Mouse (Mus musculus) CH12.LX (cell line): ENCODE measurements around the gene Msmp. TPM values are rescaled to one million over a fixed set of nuclear protein-coding genes. Genes with fewer than 3 reads are reported as not detected.

Source experiments
- DNase-seq: peaks from one replicate; pipeline ENCODE4 v3.0.0-alpha.2; 2013; ENCODE audit errors: extremely low read depth
- H3K27ac ChIP-seq: 2 replicates; pipeline ENCODE4 v1.5.1; 2012; ENCODE audit warnings: low read depth, mild to moderate bottlenecking, control low read depth, moderate library complexity; ENCODE audit not compliant: insufficient read depth
- H3K27me3 ChIP-seq: replicated peaks from 2 replicates; pipeline ENCODE3; 2012; ENCODE audit warnings: inconsistent platforms
- H3K36me3 ChIP-seq, 2 experiments: replicated peaks in 1 of 2; 2 replicates each; pipeline versions ENCODE3 to v1.6.1; 2012; ENCODE audit warnings: inconsistent platforms in 1 of 2, low read length in 1 of 2, mild to moderate bottlenecking in 1 of 2, mixed read lengths in 1 of 2, moderate library complexity in 1 of 2; ENCODE audit not compliant: control insufficient read depth in 1 of 2, insufficient read depth in 1 of 2
- H3K4me1 ChIP-seq, 2 experiments: 2 replicates each; pipeline ENCODE4 v1.6.1; 2012; ENCODE audit warnings: inconsistent platforms in 1 of 2, moderate library complexity in 1 of 2; ENCODE audit not compliant: insufficient read depth in 2 of 2, control insufficient read depth in 1 of 2
- H3K4me2 ChIP-seq: 2 replicates; pipeline ENCODE4 v1.6.1; 2012; ENCODE audit warnings: low read depth, mild to moderate bottlenecking, control low read depth; ENCODE audit not compliant: poor library complexity, insufficient read depth, severe bottlenecking
- H3K4me3 ChIP-seq, 3 experiments: fragments of 150-350 bp in 1 of 3; sonication (generic) in 1 of 3; replicated peaks in 1 of 3; 2 replicates each; pipeline versions ENCODE3 to v1.5.1; 2011 to 2012; ENCODE audit warnings: low read depth in 2 of 3, low read length in 2 of 3, mild to moderate bottlenecking in 2 of 3, moderate library complexity in 2 of 3, control low read depth in 1 of 3, improper control_type of control experiment in 1 of 3, inconsistent platforms in 1 of 3, mixed read lengths in 1 of 3; ENCODE audit not compliant: poor library complexity in 1 of 3
- H3K79me2 ChIP-seq: replicated peaks from 2 replicates; pipeline ENCODE4 v1.6.1; 2012; ENCODE audit warnings: mild to moderate bottlenecking, moderate library complexity; ENCODE audit not compliant: control insufficient read depth, poor library complexity, insufficient read depth, severe bottlenecking; ENCODE audit errors: extremely low read depth
- H3K9ac ChIP-seq: 2 replicates; pipeline ENCODE4 v1.6.1; 2012; ENCODE audit warnings: low read depth, mild to moderate bottlenecking, control low read depth, moderate library complexity; ENCODE audit not compliant: insufficient read depth
- H3K9me3 ChIP-seq: replicated peaks from 2 replicates; pipeline ENCODE3; 2012; ENCODE audit warnings: low read length, inconsistent platforms, mixed read lengths
- E2F4 ChIP-seq: IDR thresholded peaks from 2 replicates; pipeline ENCODE4 v1.6.1; 2011; ENCODE audit warnings: low read depth, low read length, improper control_type of control experiment; ENCODE audit not compliant: insufficient replicate concordance
- EP300 ChIP-seq: IDR thresholded peaks from 2 replicates; pipeline ENCODE4 v1.6.1; 2011; ENCODE audit warnings: low read length, improper control_type of control experiment
- HCFC1 ChIP-seq: IDR thresholded peaks from 2 replicates; pipeline ENCODE4 v1.6.1; 2012; ENCODE audit warnings: low read depth, mild to moderate bottlenecking, inconsistent platforms, low read length, improper control_type of control experiment
- JUND ChIP-seq: conservative IDR thresholded peaks from 2 replicates; pipeline ENCODE4 v1.6.1; 2011; ENCODE audit warnings: low read depth, low read length, improper control_type of control experiment
- KAT2A ChIP-seq: IDR thresholded peaks from 2 replicates; pipeline ENCODE4 v1.6.1; 2012; ENCODE audit warnings: low read length, improper control_type of control experiment, inconsistent platforms; ENCODE audit not compliant: insufficient replicate concordance
- MAX ChIP-seq: IDR thresholded peaks from 2 replicates; pipeline ENCODE4 v1.6.1; 2011; ENCODE audit warnings: low read length, improper control_type of control experiment
- MAZ ChIP-seq: IDR thresholded peaks from 2 replicates; pipeline ENCODE4 v1.6.1; 2012; ENCODE audit warnings: low read depth, mild to moderate bottlenecking, inconsistent platforms, low read length, improper control_type of control experiment, moderate library complexity
- MEF2A ChIP-seq: IDR thresholded peaks from 2 replicates; pipeline ENCODE4 v1.6.1; 2014; ENCODE audit warnings: low read depth, mild to moderate bottlenecking, inconsistent platforms, low read length, improper control_type of control experiment, borderline replicate concordance
- NELFE ChIP-seq: IDR thresholded peaks from 2 replicates; pipeline ENCODE4 v1.6.1; 2011; ENCODE audit warnings: low read depth, low read length, improper control_type of control experiment
- NRF1 ChIP-seq: IDR thresholded peaks from 2 replicates; pipeline ENCODE4 v1.6.1; 2014; ENCODE audit warnings: low read depth, mild to moderate bottlenecking, inconsistent platforms, low read length, improper control_type of control experiment, moderate library complexity
- PAX5 ChIP-seq: IDR thresholded peaks from 2 replicates; pipeline ENCODE4 v1.6.1; 2012; ENCODE audit warnings: low read length, inconsistent platforms, mixed read lengths
- POLR2AphosphoS2 ChIP-seq: IDR thresholded peaks from 2 replicates; pipeline ENCODE4 v1.6.1; 2011; ENCODE audit warnings: low read depth, low read length, improper control_type of control experiment
- RAD21 ChIP-seq: IDR thresholded peaks from 2 replicates; pipeline ENCODE4 v1.6.1; 2011; ENCODE audit warnings: low read depth, mild to moderate bottlenecking, low read length, improper control_type of control experiment, moderate library complexity
- RCOR1 ChIP-seq: conservative IDR thresholded peaks from 2 replicates; pipeline ENCODE4 v1.6.1; 2012; ENCODE audit warnings: low read depth, mild to moderate bottlenecking, inconsistent platforms, low read length, improper control_type of control experiment
- TCF12 ChIP-seq: IDR thresholded peaks from 2 replicates; pipeline ENCODE4 v1.6.1; 2014; ENCODE audit warnings: low read depth, mild to moderate bottlenecking, inconsistent platforms, low read length, improper control_type of control experiment
- UBTF ChIP-seq: IDR thresholded peaks from 2 replicates; pipeline ENCODE4 v1.6.1; 2012; ENCODE audit warnings: low read depth, mild to moderate bottlenecking, inconsistent platforms, low read length, improper control_type of control experiment, moderate library complexity
- USF2 ChIP-seq: conservative IDR thresholded peaks from 2 replicates; pipeline ENCODE4 v1.6.1; 2011; ENCODE audit warnings: low read depth, low read length, improper control_type of control experiment
- ZC3H11A ChIP-seq: IDR thresholded peaks from 2 replicates; pipeline ENCODE4 v1.6.1; 2012; ENCODE audit warnings: low read depth, mild to moderate bottlenecking, inconsistent platforms, low read length, improper control_type of control experiment
- ZNF384 ChIP-seq: IDR thresholded peaks from 2 replicates; pipeline ENCODE4 v1.6.1; 2012; ENCODE audit warnings: low read depth, low read length, improper control_type of control experiment, inconsistent platforms
- dilution Hi-C: fragments of 300-500 bp; cut with MboI; formaldehyde crosslinking; loops from 2 replicates; pipeline ENCODE4 v1.14.3; 2020; ENCODE audit warnings: low sequenced_read_pairs; ENCODE audit not compliant: extremely low pct_unique_long_range_greater_than_20kb, extremely low pct_ligation_motif_present
- in situ Hi-C: fragments of 300-500 bp; cut with MboI; formaldehyde crosslinking; loops from 3 replicates; pipeline ENCODE4 v1.14.3; 2019; ENCODE audit warnings: low sequenced_read_pairs, low pct_ligation_motif_present, low pct_unique_long_range_greater_than_20kb, mixed read lengths
- polyA plus RNA-seq: library from polyadenylated mRNA; unstranded; fragments of >175 nt; gene quantifications from 2 replicates; pipeline ENCODE4 v1.2.1, GENCODE M21; 2012; ENCODE audit warnings: low read depth; ENCODE audit not compliant: insufficient read length
- total RNA-seq, 2 experiments: library from RNA; depleted of rRNA; stranded (reverse); fragments of 300-350 nt in 1 of 2; fragments of >200 nt in 1 of 2; gene quantifications; 2 replicates each; pipeline ENCODE4 v1.2.3; 2012 to 2014

Msmp gene
- total and polyA plus RNA-seq, 3 experiments, result 0.72 to 5.9 TPM; not detected in 1

DNA sequence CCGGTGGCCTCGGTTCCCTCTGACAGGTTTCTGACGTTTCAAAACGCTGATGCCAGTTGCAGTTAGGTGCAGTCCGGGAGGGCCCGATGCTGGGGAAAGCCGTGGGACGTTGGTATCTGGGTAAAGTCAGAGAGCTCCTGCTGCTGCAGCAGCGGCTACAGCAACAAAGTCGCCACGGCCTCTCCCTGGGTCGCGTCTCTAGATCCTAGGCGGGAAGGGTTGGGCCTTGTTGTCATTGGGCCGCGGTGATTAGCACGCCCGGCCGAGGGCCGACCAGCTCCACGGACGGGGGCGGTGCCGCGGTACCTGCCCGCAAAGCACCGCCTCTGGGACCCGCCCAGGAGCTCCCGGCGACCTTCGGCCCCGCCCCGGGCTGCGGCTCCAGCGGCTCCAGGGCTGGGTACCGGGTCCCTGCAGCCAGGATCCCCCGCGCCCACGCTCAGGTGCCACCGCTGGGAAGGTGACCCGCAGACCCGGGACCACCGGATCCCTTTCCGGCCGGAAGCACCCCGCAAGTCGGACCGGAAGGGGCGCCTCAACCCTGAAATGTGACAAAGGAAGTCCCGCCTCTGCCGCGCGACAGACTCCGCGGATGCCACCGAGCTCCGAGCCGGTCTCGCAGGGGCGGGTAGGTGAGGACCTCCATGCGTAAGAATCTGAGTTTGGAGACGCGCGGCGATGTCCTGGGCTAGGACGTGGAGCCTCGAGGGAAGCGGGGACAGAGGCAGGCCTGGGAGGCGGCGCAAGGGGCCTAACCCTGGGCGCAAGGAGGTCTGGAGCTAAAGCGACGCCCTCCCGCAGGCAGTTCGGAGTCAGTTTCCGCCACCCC is 5.7 kb downstream of the Msmp start, which contains the start of the genes Rgp1 and Gba2 (continued):
- peak; percentile 61 for TF ChIP-seq MAX
- no peak for TF ChIP-seq RAD21
- peak; percentile 53 for TF ChIP-seq POLR2AphosphoS2
- peak; percentile 79 for TF ChIP-seq HCFC1

DNA sequence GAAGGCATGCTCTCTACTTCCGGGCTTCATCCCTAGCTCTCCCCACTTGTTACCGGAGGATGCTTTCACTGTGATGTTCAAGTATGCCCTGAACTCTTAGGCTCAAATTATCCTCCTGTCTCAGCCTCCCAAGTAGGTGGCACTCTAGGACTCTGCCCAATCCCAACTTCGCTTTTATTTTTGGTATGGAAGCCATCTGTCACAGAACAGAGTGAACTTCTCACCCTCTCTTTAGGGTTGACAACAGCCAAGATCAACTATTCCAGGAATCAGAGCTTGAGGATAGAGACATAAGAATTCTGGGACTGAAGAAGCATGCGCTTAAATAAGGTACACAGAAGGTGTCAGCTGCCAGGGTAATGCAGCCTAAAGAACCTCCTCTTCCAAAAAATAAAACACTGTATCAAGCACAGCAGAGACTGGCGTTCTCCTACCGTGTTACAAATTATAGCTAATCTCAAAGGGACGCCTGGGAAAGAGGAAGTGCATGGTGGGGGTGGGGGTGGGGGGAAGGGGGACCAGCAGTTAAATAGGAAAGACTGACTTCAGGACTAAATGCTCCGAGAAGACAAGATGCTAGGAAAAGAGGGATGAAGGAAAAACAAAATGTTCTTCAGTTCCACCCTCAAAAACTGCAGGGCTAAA is 6.9 kb downstream of the Msmp start:
- H3K27ac ChIP-seq, result no peak overlapping the region
- H3K36me3 ChIP-seq, result peaks cover 23 to 58% of the 10 kb centered on the region in 2 experiments
- H3K27me3 ChIP-seq, result no peaks in the 10 kb centered on the region
- peak overlapping the region; percentile 67 for H3K4me2 ChIP-seq
- H3K9me3 ChIP-seq, result no peaks in the 10 kb centered on the region
- dilution Hi-C loops, result no loop called here
- peak overlapping the region; percentile 35; the same call in 1 of the 2 replicates for H3K9ac ChIP-seq
- no peak for TF ChIP-seq E2F4
- TF ChIP-seq JUND, result no peak
- no peak for TF ChIP-seq RCOR1
- no peak for TF ChIP-seq TCF12
- TF ChIP-seq MAZ, result no peak
- no peak for TF ChIP-seq NRF1
- TF ChIP-seq NELFE, result no peak
- no peak for TF ChIP-seq EP300
- no peak for TF ChIP-seq KAT2A
- TF ChIP-seq ZC3H11A, result no peak
- no peak for TF ChIP-seq USF2
- no peak for TF ChIP-seq MAX
- TF ChIP-seq UBTF, result no peak
- no peak for TF ChIP-seq HCFC1
- no peak for TF ChIP-seq PAX5
- TF ChIP-seq ZNF384, result no peak
- no peak for TF ChIP-seq MEF2A
- H3K79me2 ChIP-seq, result peaks cover 7% of the 10 kb centered on the region
- peaks cover 14 to 44% of the 10 kb centered on the region in 2 experiments for H3K4me1 ChIP-seq
- no peak for DNase-seq
- peak overlapping the region; percentile 73 to 80 (median 77) for H3K4me3 ChIP-seq
- in situ Hi-C loops, result no loop called here
